Mouse (Mus musculus): ENCODE measurements around the gene Lingo3.

DNA sequence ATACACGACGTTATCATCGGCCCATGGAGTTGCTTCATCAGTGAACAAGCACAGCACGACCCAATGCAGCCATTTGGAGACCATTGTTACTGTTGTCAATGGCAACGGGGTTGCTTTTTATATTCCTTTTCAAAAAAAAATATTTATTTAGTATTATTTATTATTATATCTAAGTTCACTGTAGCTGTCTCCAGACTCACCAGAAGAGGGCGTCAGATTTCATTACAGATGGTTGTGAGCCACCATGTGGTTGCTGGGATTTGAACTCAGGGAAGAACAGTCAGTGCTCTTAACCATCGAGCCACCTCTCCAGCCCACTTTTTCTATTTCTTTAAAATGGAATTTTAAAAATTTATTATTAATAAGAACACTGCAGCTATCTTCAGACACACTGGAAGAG, 29.0 kb downstream of the Lingo3 start:
- TF ChIP-seq CTCF (IDR thresholded peaks at IDR 0.05; ENCODE audit: borderline replicate concordance, insufficient read depth, low read length) (no peak), POLR2A (IDR thresholded peaks at IDR 0.05; ENCODE audit: low read depth, low read length) (no peak)
